Mouse (Mus musculus) megakaryocyte, embryonic 14.5 days (primary cell): ENCODE measurements around the gene Hexim2.

Source experiments
- FLI1 ChIP-seq: IDR thresholded peaks from 2 replicates; pipeline ENCODE4 v1.6.1; 2012; ENCODE audit warnings: low read length, inconsistent platforms, mixed read lengths
- GATA1 ChIP-seq: IDR thresholded peaks from 3 replicates; pipeline ENCODE4 v1.6.1; 2012; ENCODE audit warnings: mixed read lengths, low read length, inconsistent platforms, borderline replicate concordance

DNA sequence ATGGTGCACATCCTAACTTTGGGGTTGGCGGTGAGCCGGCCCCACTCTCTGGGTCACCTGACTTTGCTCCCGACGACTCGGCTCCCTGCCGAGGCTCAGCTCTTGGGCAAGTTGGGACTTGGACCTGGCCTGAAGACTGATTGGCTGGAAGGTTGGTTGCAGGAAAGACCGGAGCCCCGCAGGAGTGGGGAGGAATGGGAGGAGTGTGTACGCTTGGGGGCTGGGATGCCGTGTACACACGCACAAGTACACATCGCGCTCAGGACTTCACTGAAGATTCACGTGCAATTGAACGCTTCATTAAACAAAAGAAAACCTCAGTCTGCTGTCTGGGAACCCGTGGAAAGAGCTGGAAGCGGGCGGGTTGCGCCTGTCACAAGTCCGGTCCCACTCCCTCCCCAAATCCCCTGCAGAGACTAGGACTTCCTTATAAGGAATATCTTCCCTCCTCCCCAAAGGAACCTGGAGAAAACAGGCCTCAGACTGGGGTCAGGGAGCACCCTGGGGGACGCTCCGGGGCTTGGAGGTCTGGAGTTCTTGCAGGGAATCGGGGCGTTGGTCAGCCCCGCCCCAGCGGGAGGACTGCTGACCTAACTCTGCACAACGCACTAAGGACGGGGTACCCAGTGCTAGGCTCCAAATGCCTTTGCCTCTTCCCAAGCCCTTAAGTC lies 20.2 kb upstream of the Hexim2 start:
- no peak for TF ChIP-seq FLI1
- no peak for TF ChIP-seq GATA1
